Mouse (Mus musculus) heart, postnatal 0 days (tissue): ENCODE measurements at regions not wholly inside any gene's neighbourhood (a gene's known extent, or its start where the extent isn't known, plus 50 kb on each side); places are given as distances from the start of the nearest gene placed in this dataset.
A peak's percentile ranks its signal among the peaks of the same experiment; 100 is the strongest.
"Not testable (repeated sequence)": the region's sequence is repeated elsewhere in the genome, so short reads cannot be mapped to it uniquely, and the experiment has no call there.

Source experiments
- ATAC-seq: fragments of 200-750 bp; cut with Nextera tagmentation; 2 replicates; pipeline ENCODE4 v1.8.0; 2017; ENCODE audit warnings: low read depth, moderate number of reproducible peaks, moderate library complexity; ENCODE audit not compliant: insufficient read depth
- DNase-seq: peaks from one replicate; pipeline ENCODE4 v3.0.0-alpha.2; 2016; ENCODE audit warnings: low spot score
- H3K27ac ChIP-seq: fragments of 300-500 bp; sonication (generic); 2 replicates; pipeline ENCODE4 v1.5.1; 2014; ENCODE audit warnings: low read depth, mild to moderate bottlenecking
- H3K27me3 ChIP-seq: fragments of 300-500 bp; sonication (generic); 2 replicates; pipeline ENCODE4 v1.6.1; 2014; ENCODE audit warnings: low read length, mixed read lengths; ENCODE audit not compliant: control insufficient read depth, insufficient read depth
- H3K36me3 ChIP-seq: fragments of 300-500 bp; sonication (generic); replicated peaks from 2 replicates; pipeline ENCODE4 v1.6.1; 2014; ENCODE audit warnings: low read length, mixed read lengths; ENCODE audit not compliant: control insufficient read depth, insufficient read depth
- H3K4me1 ChIP-seq: fragments of 300-500 bp; sonication (generic); 2 replicates; pipeline ENCODE4 v1.6.1; 2014; ENCODE audit warnings: antibody characterized with exemption; ENCODE audit not compliant: control insufficient read depth, insufficient read depth
- H3K4me2 ChIP-seq: fragments of 300-500 bp; sonication (generic); 2 replicates; pipeline ENCODE4 v1.6.1; 2014; ENCODE audit warnings: low read depth, mild to moderate bottlenecking, low read length, moderate library complexity
- H3K4me3 ChIP-seq: fragments of 300-500 bp; sonication (generic); 2 replicates; pipeline ENCODE4 v1.5.1; 2014; ENCODE audit warnings: low read depth, low read length
- H3K9ac ChIP-seq: fragments of 300-500 bp; sonication (generic); replicated peaks from 2 replicates; pipeline ENCODE4 v1.6.1; 2014; ENCODE audit warnings: low read depth, low read length, mixed read lengths
- H3K9me3 ChIP-seq: fragments of 300-500 bp; sonication (generic); replicated peaks from 2 replicates; pipeline ENCODE4 v1.6.1; 2016; ENCODE audit warnings: low read length; ENCODE audit not compliant: control insufficient read depth
- CTCF ChIP-seq: IDR thresholded peaks from 2 replicates; pipeline ENCODE4 v1.5.1; 2016; ENCODE audit warnings: antibody characterized with exemption, control low read depth, low read depth
- EP300 ChIP-seq: IDR thresholded peaks from 2 replicates; pipeline ENCODE4 v1.6.1; 2016; ENCODE audit warnings: antibody characterized with exemption, low read depth
- WGBS: fragments of 180-500 bp; shearing (Covaris S2); extraction: QIAGEN DNeasy Blood & Tissue Kit; methylation state at CpG from one replicate; pipeline ENCODE4 v1.1.7; 2014; 5-methylcytosine and 5-hydroxymethylcytosine counted together

GRCm38 (mm10) chr8:88064414-88065110 lies 54.0 kb upstream of the Cnep1r1 start:
- DNase-seq (no peak), ATAC-seq (no peak)
- no peaks in the 10 kb centered on the region for H3K9me3 ChIP-seq
- H3K4me1 ChIP-seq = no peaks in the 10 kb centered on the region
- no peaks in the 10 kb centered on the region for H3K36me3 ChIP-seq
- TF ChIP-seq CTCF (no peak), EP300 (no peak)
- H3K27ac ChIP-seq = no peak overlapping the region
- no peak overlapping the region for H3K4me3 ChIP-seq
- no peaks in the 10 kb centered on the region for H3K27me3 ChIP-seq
- H3K9ac ChIP-seq = no peak overlapping the region
- WGBS = 81% methylated on average over 13 of the region's 13 CpGs
- H3K4me2 ChIP-seq = no peak overlapping the region

- ATAC-seq, H3K27me3 ChIP-seq, H3K9me3 ChIP-seq, H3K4me3 ChIP-seq, DNase-seq, H3K4me2 ChIP-seq, H3K27ac ChIP-seq, H3K4me1 ChIP-seq, H3K36me3 ChIP-seq, H3K9ac ChIP-seq: not testable (repeated sequence)
- 84% methylated on average over 1 of the region's 1 CpGs for WGBS
Observed at GRCm38 (mm10) chr8:88059107-88059506, 59.5 kb upstream of the Cnep1r1 start.

GRCm38 (mm10) chr8:88057686-88058234 lies 60.8 kb upstream of the Cnep1r1 start:
- Histone ChIP-seq H3K27ac (no peak overlapping the region), H3K27me3 (no peaks in the 10 kb centered on the region), H3K4me1 (no peaks in the 10 kb centered on the region), H3K4me3 (no peak overlapping the region), H3K9ac (no peak overlapping the region), H3K9me3 (no peaks in the 10 kb centered on the region), H3K4me2 (no peak overlapping the region), H3K36me3 (no peaks in the 10 kb centered on the region)
- no peak for ATAC-seq
- DNase-seq = no peak
- WGBS = 85% methylated on average over 7 of the region's 7 CpGs
- TF ChIP-seq CTCF (no peak), EP300 (no peak)

DNA sequence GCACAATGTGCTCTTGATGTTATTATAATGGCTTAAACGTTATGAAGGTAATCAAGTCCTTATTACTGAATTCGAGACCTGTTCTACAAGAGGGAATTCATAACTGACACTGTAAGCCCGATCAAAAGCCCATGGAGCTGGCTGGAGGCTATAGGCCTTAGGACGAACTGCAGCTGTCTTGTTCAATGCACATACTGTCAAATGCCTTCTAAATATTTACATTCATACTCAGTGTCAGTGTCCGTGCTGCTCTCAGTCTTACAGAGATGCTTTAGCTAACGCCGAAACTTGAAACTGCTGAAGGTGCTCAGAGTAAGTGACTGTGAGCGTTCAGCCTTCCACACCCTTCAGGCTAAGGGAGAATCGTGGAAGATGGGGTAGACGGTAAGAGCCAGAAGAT lies 67.9 kb upstream of the Cnep1r1 start:
- no peak overlapping the region for H3K9ac ChIP-seq
- WGBS = 75% methylated on average over 10 of the region's 10 CpGs
- no peak overlapping the region for H3K4me3 ChIP-seq
- H3K9me3 ChIP-seq = no peaks in the 10 kb centered on the region
- no peaks in the 10 kb centered on the region for H3K4me1 ChIP-seq
- H3K27me3 ChIP-seq = no peaks in the 10 kb centered on the region
- no peak overlapping the region for H3K4me2 ChIP-seq
- no peak overlapping the region for H3K27ac ChIP-seq
- no peak for TF ChIP-seq CTCF
- no peak for TF ChIP-seq EP300
- H3K36me3 ChIP-seq = no peaks in the 10 kb centered on the region
- ATAC-seq (no peak), DNase-seq (no peak)

DNA sequence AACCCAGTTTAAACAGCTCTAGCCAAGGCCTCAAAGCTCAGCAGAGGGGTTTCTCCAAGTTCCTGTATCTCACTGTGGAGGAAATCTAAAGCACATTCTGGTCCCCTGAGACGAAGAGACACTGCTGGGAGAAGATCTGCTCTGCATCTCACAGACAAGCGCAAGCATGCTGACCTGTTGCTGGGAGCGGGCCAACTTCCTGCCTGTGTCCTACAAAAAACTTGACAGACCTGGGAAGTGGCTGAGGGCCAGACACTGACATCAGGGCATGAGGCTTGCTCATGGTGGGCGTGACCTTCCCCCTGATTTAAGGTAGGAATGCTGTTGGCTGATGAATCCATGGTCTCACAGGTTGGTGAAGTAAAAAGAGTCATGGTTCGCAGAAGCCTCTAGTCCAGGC lies 69.5 kb upstream of the Cnep1r1 start:
- TF ChIP-seq EP300 (no peak), CTCF (no peak)
- no peak overlapping the region for H3K4me2 ChIP-seq
- H3K4me3 ChIP-seq = no peak overlapping the region
- H3K27ac ChIP-seq = no peak overlapping the region
- no peak for ATAC-seq
- H3K9me3 ChIP-seq = no peaks in the 10 kb centered on the region
- no peaks in the 10 kb centered on the region for H3K36me3 ChIP-seq
- no peaks in the 10 kb centered on the region for H3K27me3 ChIP-seq
- no peaks in the 10 kb centered on the region for H3K4me1 ChIP-seq
- 25% methylated on average over 5 of the region's 5 CpGs for whole genome bisulfite sequencing
- H3K9ac ChIP-seq = no peak overlapping the region
- DNase-seq = peak; percentile 6

DNA sequence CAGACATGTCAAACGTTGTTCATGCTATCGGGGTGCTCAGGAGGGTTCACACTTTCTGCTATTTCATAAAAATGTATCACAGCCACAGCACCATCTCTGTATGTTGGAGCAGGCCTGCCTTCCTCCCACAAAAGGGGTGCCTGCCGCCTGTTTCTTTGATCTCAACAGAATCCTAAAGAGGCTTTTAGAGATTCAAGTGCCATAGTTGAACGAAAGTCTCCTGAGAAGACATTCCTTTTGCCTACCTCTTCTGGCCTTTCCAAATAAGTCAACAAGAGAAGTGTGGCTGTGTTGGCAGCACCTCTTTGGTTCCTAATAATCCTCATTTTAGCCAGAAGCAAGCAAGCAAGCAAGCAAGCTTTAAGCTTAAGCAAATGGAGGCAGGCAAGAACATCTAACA lies 72.6 kb upstream of the Cnep1r1 start:
- no peak for DNase-seq
- no peak overlapping the region for H3K4me2 ChIP-seq
- H3K9me3 ChIP-seq = no peaks in the 10 kb centered on the region
- TF ChIP-seq EP300 = no peak
- TF ChIP-seq CTCF = no peak
- WGBS = 56% methylated on average over 4 of the region's 4 CpGs
- H3K36me3 ChIP-seq = no peaks in the 10 kb centered on the region
- no peaks in the 10 kb centered on the region for H3K4me1 ChIP-seq
- no peak overlapping the region for H3K9ac ChIP-seq
- no peak overlapping the region for H3K4me3 ChIP-seq
- no peak for ATAC-seq
- no peak overlapping the region for H3K27ac ChIP-seq
- no peaks in the 10 kb centered on the region for H3K27me3 ChIP-seq
